Mouse (Mus musculus): Measurements from ENCODE around the gene Parg.
A peak's percentile ranks its signal among the peaks of the same experiment; 100 is the strongest.

Parg gene

GRCm38 (mm10) chr14:32321732-32322685, 120.3 kb downstream of the Parg start, which contains the start of gene Ogdhl:
Gene Ogdhl (plus strand): TSS chr14:32322019.
- peak; percentile 28 for DNase-seq (ENCODE audit: low spot score)

GRCm38 (mm10) chr14:32323221-32323620, 121.5 kb downstream of the Parg start:
- DNase-seq (ENCODE audit: low spot score), result no peak

GRCm38 (mm10) chr14:32327366-32327765, 125.6 kb downstream of the Parg start:
- no peak for DNase-seq (ENCODE audit: low spot score)

- no peak for DNase-seq (ENCODE audit: low spot score)
Observed at GRCm38 (mm10) chr14:32332515-32333445, 131.0 kb downstream of the Parg start.

GRCm38 (mm10) chr14:32336021-32336420, 134.3 kb downstream of the Parg start:
- no peak for DNase-seq (ENCODE audit: low spot score)

GRCm38 (mm10) chr14:32336547-32336946, 134.8 kb downstream of the Parg start:
- no peak for DNase-seq (ENCODE audit: low spot score)

- no peak for DNase-seq (ENCODE audit: low spot score)
Observed at GRCm38 (mm10) chr14:32341823-32342222, 140.1 kb downstream of the Parg start.

GRCm38 (mm10) chr14:32344176-32344575, 142.4 kb downstream of the Parg start:
- DNase-seq (ENCODE audit: low spot score), result no peak

GRCm38 (mm10) chr14:32344694-32345093, 142.9 kb downstream of the Parg start:
- no peak for DNase-seq (ENCODE audit: low spot score)
